Mouse (Mus musculus) 3T3-L1 (cell line): ENCODE data around the gene Xylt2.
A peak's percentile ranks its signal among the peaks of the same experiment; 100 is the strongest.
"Not testable (repeated sequence)": the region's sequence is repeated elsewhere in the genome, so short reads cannot be mapped to it uniquely, and the experiment has no call there.

Source experiments
- DNase-seq: peaks from one replicate; pipeline ENCODE4 v3.0.0-alpha.2; 2015; ENCODE audit warnings: low read depth, low spot score

Xylt2 gene

GRCm38 (mm10) chr11:94676308-94676707, 1.0 kb downstream of the Xylt2 start:
- no peak for DNase-seq

DNA sequence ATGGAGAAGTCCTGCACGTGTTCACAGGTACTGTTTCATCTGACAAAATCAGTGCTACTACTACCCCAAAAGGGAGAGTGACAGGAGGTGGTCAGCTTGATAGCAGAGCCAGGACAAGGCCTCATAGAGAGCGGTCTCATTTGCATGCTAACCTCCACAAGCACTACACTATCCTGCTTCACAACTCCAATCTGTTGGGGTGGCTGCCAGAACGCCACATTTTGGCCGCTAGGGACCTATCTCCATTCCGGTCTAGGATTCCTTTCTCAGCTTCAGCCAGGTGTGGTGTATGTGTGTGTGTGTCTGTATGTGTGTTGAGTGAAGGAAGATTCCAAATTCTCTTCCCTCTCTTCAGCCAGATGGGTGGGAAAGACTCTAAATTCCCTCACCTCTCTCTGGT, 1.9 kb downstream of the Xylt2 start:
- no peak for DNase-seq

- DNase-seq: no peak
Observed at GRCm38 (mm10) chr11:94674984-94675383, 2.3 kb downstream of the Xylt2 start.

GRCm38 (mm10) chr11:94665281-94665680, 12.0 kb downstream of the Xylt2 start:
- DNase-seq: no peak

GRCm38 (mm10) chr11:94661344-94661743, 16.0 kb downstream of the Xylt2 start:
- DNase-seq: no peak

GRCm38 (mm10) chr11:94653663-94654436, 23.5 kb downstream of the Xylt2 start, which contains the start of the genes Mrpl27 and Eme1:
Gene Mrpl27 (plus strand): TSS chr11:94653767.
Gene Eme1 (minus strand): TSS chr11:94653964.
- DNase-seq: peak; percentile 88

DNA sequence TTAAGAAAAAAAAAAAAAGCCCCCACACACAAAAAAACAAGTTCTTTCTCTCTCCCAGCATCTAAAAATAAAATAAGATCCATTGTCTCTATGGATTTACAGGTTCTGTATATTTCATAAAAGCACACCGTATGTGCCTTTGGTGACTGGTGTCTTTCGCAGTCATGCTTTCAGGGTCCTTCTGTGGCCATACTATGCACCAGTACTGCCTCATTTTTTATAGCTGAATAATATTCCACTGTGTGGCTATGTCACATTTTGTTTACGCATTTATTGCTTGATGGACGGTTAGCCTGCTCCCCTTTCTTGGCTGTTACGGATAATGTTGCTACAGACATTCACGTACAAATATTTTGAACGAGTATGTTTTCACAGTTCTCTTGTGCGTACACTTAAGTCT, 24.3 kb downstream of the Xylt2 start:
- no peak for DNase-seq

GRCm38 (mm10) chr11:94651241-94651640, 26.1 kb downstream of the Xylt2 start:
- DNase-seq: not testable (repeated sequence)

GRCm38 (mm10) chr11:94646457-94646856, 30.9 kb downstream of the Xylt2 start:
- DNase-seq: no peak

- no peak for DNase-seq
Observed at GRCm38 (mm10) chr11:94644461-94645219, 32.7 kb downstream of the Xylt2 start.

DNA sequence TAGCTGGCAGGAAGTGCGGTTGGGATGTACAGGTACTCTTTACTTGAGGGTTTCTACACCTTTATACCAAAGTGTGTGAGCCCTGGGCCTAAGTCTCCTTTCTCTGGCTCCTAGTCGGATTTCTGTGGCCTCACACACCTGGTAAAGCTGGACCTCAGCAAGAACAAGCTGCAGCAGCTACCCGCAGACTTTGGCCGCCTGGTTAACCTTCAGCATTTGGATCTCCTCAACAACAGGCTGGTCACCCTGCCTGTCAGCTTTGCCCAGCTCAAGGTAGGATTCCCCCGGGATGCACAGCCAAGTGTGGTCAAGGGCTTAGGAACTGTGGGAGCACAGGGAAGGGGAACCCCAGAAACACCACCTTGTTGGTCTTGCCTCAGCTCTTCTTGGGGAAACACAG, 42.9 kb downstream of the Xylt2 start:
- DNase-seq: no peak

DNA sequence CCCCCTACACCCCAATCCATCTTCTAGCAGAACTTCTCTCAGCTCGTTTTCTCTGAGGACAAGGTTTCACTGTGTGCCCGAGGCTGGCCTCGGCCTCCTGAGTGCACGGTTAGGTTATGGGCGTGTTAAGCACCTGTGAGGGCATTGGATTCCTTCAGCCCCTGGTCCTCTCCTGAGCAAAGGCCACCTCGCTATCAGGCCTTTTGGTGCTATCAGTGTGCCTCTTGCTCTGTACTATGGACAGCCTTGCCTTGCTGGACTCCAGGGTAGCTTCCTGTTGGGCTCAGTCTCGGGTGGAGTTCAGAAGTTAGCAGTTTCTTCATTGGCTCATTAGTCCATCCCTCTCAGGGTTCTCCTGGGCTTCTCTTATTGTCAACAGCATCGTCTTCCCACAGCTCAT, 44.3 kb downstream of the Xylt2 start:
- no peak for DNase-seq

DNA sequence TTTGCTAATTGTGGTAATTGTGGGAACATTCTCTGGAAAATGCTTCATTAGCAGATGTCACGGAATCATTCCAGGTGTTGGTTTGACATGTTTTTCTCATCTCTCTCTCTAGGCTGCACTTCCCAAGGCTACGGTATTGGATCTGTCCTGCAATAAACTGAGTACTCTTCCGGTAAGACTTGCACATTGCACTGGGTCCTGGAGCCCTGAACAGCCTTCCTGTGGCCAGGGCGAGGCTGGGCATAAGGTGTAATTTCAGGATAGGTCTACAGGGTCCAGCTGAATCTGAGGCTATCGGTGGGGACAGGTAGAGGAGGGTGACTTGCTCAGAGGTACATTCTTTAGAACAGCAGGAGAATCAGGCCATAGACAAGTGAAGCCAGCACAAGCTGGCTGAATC, 45.3 kb downstream of the Xylt2 start:
- DNase-seq: no peak

DNA sequence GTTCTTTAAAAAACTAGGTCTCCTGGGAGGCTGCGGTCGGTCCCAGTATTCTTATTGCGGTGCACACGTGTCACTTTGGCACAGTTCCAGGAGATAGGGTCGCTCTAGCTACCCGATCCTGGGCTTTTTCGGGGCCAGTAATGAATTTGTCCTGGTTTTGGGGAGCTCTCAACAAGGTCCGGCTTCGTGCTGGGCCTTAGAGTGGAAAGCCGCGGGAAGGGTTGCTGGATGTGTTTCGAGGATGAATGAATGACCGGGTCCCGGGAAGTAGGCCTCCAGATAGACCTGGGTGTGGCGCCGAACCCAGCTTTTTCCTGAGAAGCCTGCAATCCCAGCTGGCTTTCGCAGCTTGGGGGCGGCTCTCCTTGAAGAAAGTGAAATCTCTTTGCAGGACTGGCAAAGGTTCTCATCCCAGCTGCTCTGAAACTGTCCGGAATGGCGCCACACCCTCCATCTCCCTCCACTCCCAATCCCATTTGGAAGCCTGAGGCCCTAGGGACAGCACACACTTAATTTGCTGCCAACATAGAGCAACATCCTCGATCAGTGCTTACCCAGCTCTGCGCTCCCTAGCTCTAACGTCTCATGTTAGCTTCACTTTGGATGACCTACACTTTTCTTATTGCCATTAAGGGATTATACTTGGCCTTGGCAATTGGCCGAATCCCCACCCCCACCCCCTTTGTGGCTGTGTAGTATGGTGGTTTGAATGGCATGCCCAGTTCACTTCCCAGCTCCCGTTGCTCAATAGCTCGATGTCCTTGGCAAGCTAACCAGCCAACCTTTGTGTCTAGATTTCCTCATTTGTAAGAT, 46.9 kb downstream of the Xylt2 start:
- peak; percentile 69 for DNase-seq

DNA sequence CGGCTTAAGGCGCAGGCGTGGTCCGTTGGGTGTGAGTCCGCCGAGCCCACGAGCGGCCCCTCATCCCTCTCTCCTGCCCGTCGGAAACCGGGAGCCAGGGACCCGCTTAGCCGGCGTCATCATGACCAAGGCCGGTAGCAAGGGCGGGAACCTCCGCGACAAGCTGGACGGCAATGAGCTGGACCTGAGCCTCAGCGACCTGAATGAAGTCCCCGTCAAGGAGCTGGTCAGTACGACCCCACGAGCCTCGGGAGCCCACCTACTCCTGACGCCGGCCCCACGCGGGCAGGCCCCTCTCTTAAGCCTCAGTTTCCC, 47.5 kb downstream of the Xylt2 start:
- DNase-seq: no peak

GRCm38 (mm10) chr11:94629199-94629883, 48.0 kb downstream of the Xylt2 start, which contains the start of gene Lrrc59:
Gene Lrrc59 (plus strand): TSS chr11:94629767.
- peak; percentile 91 for DNase-seq

DNA sequence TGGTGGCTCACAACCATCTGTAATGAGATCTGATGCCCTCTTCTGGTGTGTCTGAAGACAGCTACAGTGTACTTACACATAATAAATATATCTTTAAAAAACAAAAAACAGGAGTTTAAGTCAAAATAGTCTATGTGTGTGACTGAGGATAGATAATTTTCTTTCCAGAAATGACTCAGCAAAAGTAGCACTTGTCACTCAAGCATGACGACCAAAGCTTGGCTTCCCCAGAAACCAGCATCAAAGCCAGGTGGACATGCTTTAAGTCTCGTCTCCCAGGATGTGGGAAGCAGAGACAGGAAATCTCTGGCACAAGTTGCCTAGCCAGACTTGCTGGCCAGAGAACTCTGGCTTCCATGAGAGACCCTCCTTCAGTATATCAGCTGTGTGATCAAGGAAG, 55.2 kb downstream of the Xylt2 start:
- no peak for DNase-seq

DNA sequence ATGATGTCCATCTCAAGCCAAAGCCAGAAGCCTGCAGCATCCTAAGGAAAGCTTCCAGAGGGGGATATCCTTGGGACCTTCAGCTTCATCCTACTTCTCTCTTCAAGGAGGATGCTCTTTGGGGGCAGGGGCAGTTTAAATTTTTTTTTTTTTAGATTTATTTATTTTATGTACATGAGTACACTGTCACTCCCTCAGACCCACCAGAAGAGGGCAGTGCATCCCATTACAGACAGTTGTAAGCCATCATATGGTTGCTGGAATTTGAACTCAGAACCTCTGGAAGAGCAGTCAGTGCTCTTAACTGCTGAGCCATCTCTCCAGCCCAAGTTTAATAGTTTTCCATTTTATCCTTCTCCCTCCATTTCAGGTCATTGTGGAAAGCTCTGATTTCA, 55.9 kb downstream of the Xylt2 start:
- peak; percentile 42 for DNase-seq

DNA sequence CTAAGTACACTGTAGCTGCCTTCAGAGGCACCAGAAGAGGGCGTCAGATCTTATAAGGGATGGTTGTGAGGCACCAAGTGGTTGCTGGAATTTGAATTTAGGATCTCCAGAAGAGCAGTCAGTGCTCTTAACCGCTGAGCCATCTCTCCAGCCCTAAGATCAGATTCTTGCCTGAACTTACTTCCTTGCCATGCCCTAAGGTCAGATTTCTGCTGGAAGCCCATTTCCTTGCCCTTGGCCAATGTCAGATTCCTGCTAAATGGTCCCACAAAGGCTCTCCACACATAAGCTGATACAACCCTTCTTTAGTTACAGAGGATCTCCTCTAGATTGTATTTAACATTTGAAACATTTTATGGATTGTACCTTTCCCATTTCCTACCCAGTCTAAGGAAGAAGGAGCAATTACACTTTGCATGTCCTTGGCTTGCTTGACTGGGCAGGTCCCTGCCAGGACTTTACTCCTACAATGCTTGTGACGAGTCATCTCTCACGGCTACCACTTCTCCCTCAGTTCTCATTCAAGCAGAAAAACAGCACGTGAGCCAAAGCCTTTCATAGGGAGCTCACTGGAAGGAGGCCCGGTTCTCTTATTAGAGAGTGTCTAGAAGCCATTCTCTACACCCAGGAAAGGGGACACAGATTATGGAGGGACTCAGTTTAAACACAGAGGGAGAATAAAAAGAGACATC, 56.4 kb downstream of the Xylt2 start:
- DNase-seq: peak; percentile 62

GRCm38 (mm10) chr11:94617646-94618045, 59.7 kb downstream of the Xylt2 start:
- no peak for DNase-seq

GRCm38 (mm10) chr11:94615494-94615893, 61.8 kb downstream of the Xylt2 start:
- DNase-seq: no peak
